Mouse (Mus musculus): ENCODE measurements around the gene Rbfox1. TPM values are rescaled to one million over a fixed set of nuclear protein-coding genes. Genes with fewer than 3 reads are reported as not detected.
A peak's percentile ranks its signal among the peaks of the same experiment; 100 is the strongest.

Rbfox1 gene
- polyA plus RNA-seq, 1 experiment from 2014 or later: 1.9 TPM

DNA sequence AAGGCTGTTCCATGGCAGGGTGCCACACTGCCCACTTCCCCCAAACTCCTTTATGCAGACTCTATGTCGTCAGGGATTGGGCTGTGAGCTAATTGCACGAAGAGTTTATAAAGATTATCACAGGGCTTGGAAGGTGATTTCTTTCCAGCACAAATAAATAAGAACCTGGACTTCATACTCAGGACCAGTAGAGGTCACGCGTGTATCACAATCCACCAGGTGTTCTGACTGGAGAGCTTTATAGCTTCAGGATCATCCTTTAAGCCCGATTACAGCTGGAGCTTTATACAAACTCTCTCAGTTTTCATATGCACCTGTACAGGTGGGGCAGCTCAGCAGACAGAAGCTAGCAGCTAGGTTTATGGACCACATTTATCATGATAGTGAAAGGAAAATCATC, 623.8 kb downstream of the Rbfox1 start:
- Histone ChIP-seq H3K4me2 (replicated peaks; ENCODE audit: low read depth) (no peak overlapping the region), H3K9me3 (ENCODE audit: control insufficient read depth, low read length) (no peaks in the 10 kb centered on the region), H3K27ac (replicated peaks) (no peak overlapping the region), H3K4me1 (replicated peaks; ENCODE audit: control insufficient read depth, insufficient read depth) (no peaks in the 10 kb centered on the region), H3K27me3 (ENCODE audit: control insufficient read depth, insufficient read depth, low read length) (no peaks in the 10 kb centered on the region), H3K4me3 (ENCODE audit: low read depth, low read length) (no peak overlapping the region), H3K9ac (ENCODE audit: low read length) (no peak overlapping the region), H3K36me3 (ENCODE audit: control insufficient read depth, insufficient read depth, low read length) (no peaks in the 10 kb centered on the region)
- TF ChIP-seq EP300 (optimal IDR thresholded peaks at IDR 0.05) (no peak), CTCF (IDR thresholded peaks at IDR 0.05; ENCODE audit: low read depth) (peak; percentile 52)
- no peak for ATAC-seq (ENCODE audit: low FRiP score, low TSS enrichment)
- WGBS: 49% methylated on average over 5 of the region's 5 CpGs
- no peak for DNase-seq (ENCODE audit: low spot score)

DNA sequence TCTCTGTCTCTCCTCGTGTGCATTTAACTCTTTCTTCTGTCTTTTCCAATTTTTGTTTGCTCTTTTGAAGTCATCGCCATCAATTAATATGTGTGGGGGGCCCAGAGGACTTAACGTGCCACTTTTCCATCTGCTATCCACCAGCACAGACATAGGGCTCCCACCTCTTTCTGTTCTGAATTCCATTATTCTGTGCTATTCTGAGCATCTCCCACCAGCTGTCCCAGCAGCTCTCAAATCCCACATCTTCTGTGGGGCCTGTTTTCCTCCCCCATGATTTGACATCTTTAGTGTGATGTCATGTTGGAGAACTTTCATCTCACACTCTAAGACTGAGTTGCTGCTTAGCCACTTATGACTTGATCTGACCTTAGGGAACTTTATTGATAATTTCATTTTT, 634.3 kb downstream of the Rbfox1 start:
- no peak overlapping the region for H3K27ac ChIP-seq (replicated peaks)
- TF ChIP-seq EP300 (optimal IDR thresholded peaks at IDR 0.05): no peak
- no peak for TF ChIP-seq CTCF (IDR thresholded peaks at IDR 0.05; ENCODE audit: low read depth)
- no peaks in the 10 kb centered on the region for H3K27me3 ChIP-seq (ENCODE audit: control insufficient read depth, insufficient read depth, low read length)
- 72% methylated on average over 3 of the region's 3 CpGs for WGBS
- H3K4me2 ChIP-seq (replicated peaks; ENCODE audit: low read depth): no peak overlapping the region
- no peaks in the 10 kb centered on the region for H3K36me3 ChIP-seq (ENCODE audit: control insufficient read depth, insufficient read depth, low read length)
- H3K9ac ChIP-seq (ENCODE audit: low read length): no peak overlapping the region
- no peaks in the 10 kb centered on the region for H3K9me3 ChIP-seq (ENCODE audit: control insufficient read depth, low read length)
- H3K4me3 ChIP-seq (ENCODE audit: low read depth, low read length): no peak overlapping the region
- H3K4me1 ChIP-seq (replicated peaks; ENCODE audit: control insufficient read depth, insufficient read depth): no peaks in the 10 kb centered on the region
- DNase-seq (ENCODE audit: low spot score) (no peak), ATAC-seq (ENCODE audit: low FRiP score, low TSS enrichment) (no peak)

DNA sequence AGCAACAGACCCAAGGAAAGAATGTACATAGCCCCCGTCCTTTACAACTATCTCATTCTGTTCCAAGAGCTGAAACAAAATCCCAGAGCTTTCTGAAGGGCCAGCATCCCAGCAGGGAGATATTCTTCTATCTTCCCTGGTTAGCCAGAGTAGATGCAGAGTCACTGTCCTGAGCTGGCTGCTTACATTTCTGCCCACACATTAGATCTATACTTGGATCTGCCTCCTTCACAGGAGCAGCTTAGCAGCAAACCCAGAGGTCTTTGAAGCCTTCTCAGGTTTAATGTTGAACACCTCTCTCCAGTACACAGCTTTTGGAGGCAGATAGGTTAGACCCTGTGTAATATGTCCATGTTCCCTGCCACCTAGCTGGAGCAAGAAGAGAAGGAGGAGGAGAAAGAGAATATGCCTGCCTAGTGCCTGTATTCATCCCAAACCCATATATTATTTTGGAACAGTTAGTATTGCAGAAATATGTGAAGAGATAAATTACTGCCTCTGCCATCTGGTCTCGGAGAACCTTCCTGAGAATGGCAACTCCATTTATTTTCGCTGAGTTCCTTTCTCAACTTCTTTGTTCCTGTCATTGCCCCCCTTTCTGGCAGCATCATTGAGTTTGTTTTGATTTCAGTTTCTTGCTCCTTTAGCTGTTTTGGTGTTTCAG, 640.5 kb downstream of the Rbfox1 start:
- 50% methylated on average over 3 of the region's 3 CpGs for WGBS
- ATAC-seq (ENCODE audit: low FRiP score, low TSS enrichment): no peak
- Histone ChIP-seq H3K27ac (replicated peaks) (no peak overlapping the region), H3K9ac (ENCODE audit: low read length) (no peak overlapping the region), H3K4me2 (replicated peaks; ENCODE audit: low read depth) (no peak overlapping the region), H3K4me1 (replicated peaks; ENCODE audit: control insufficient read depth, insufficient read depth) (no peaks in the 10 kb centered on the region), H3K4me3 (ENCODE audit: low read depth, low read length) (no peak overlapping the region), H3K27me3 (ENCODE audit: control insufficient read depth, insufficient read depth, low read length) (no peaks in the 10 kb centered on the region), H3K36me3 (ENCODE audit: control insufficient read depth, insufficient read depth, low read length) (no peaks in the 10 kb centered on the region), H3K9me3 (ENCODE audit: control insufficient read depth, low read length) (no peaks in the 10 kb centered on the region)
- TF ChIP-seq CTCF (IDR thresholded peaks at IDR 0.05; ENCODE audit: low read depth) (no peak), EP300 (optimal IDR thresholded peaks at IDR 0.05) (no peak)
- DNase-seq (ENCODE audit: low spot score): no peak

DNA sequence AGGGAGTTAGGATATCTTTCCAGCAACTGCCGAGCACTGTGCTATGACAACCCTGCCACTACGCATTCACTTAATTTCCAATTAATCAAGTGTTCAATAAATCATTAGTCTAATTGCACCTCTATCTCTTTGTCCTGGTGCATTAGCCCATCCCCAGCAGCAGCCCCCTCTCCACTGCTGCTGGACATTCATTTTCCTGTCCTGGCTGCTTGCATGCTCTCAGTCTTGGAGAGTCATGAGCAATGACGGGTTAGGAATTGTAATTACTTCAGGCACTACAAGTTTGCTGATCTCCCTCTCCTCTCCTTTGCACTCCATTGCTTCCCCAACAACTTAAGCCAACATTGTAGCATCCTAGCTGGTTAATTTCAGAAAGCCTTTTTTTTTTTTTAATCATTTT, 646.3 kb downstream of the Rbfox1 start:
- ATAC-seq (ENCODE audit: low FRiP score, low TSS enrichment): no peak
- 68% methylated on average over 3 of the region's 3 CpGs for WGBS

DNA sequence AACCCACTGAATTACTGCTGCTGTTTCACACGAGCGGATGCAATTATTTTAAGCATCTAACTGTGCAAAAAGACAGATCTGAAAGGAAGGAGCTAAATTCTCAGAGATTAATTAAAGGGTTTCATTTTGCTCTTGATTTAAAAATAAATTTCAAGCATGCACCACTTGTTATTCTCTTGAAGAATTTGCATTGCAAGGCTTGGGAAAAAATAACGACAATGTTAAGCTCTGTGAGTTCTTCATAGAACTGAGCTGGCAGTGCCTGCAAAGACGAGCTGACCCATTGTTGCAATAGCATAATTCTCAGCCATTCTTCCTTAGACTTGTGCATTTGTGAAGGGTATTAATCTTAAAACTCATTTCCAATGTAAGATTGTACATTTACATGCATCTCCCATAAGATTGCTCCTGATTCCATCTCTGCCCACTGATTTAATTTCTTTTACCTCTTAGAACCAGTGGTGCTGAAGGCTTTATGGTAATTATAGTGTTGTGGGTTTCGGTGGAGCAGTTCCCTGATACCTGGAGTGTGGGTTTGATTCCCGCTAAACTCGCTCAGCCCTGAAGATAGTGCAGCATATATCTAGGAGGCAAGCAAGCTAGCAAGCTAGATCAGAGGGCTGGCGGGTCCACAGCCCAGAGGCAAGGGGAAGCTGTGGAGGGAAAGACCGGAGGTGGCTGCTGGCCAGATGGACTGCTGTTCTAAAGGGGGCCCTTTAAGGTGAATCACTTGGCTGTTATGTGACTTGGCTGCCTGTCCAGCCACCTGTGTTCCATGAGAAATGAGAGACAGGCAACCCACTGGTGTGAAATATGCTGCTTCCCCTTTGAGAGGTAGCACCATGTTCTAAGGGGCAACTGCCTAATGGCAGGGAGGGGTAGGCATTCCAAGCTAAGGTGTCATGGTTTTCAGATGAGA, 647.2 kb downstream of the Rbfox1 start:
- no peak overlapping the region for H3K27ac ChIP-seq (replicated peaks)
- H3K27me3 ChIP-seq (ENCODE audit: control insufficient read depth, insufficient read depth, low read length): no peaks in the 10 kb centered on the region
- ATAC-seq (ENCODE audit: low FRiP score, low TSS enrichment): no peak
- WGBS: 71% methylated on average over 9 of the region's 9 CpGs
- TF ChIP-seq CTCF (IDR thresholded peaks at IDR 0.05; ENCODE audit: low read depth): no peak
- TF ChIP-seq EP300 (optimal IDR thresholded peaks at IDR 0.05): no peak
- no peaks in the 10 kb centered on the region for H3K9me3 ChIP-seq (ENCODE audit: control insufficient read depth, low read length)
- no peaks in the 10 kb centered on the region for H3K4me1 ChIP-seq (replicated peaks; ENCODE audit: control insufficient read depth, insufficient read depth)
- no peak overlapping the region for H3K4me3 ChIP-seq (ENCODE audit: low read depth, low read length)
- no peak overlapping the region for H3K9ac ChIP-seq (ENCODE audit: low read length)
- H3K4me2 ChIP-seq (replicated peaks; ENCODE audit: low read depth): no peak overlapping the region
- DNase-seq (ENCODE audit: low spot score): no peak
- H3K36me3 ChIP-seq (ENCODE audit: control insufficient read depth, insufficient read depth, low read length): no peaks in the 10 kb centered on the region

More for the DNA sequence above, 646.3 kb downstream of the Rbfox1 start:
- Histone ChIP-seq H3K9me3 (ENCODE audit: control insufficient read depth, low read length) (no peaks in the 10 kb centered on the region), H3K36me3 (ENCODE audit: control insufficient read depth, insufficient read depth, low read length) (no peaks in the 10 kb centered on the region), H3K4me3 (ENCODE audit: low read depth, low read length) (no peak overlapping the region), H3K27ac (replicated peaks) (no peak overlapping the region), H3K4me1 (replicated peaks; ENCODE audit: control insufficient read depth, insufficient read depth) (no peaks in the 10 kb centered on the region), H3K4me2 (replicated peaks; ENCODE audit: low read depth) (no peak overlapping the region), H3K9ac (ENCODE audit: low read length) (no peak overlapping the region), H3K27me3 (ENCODE audit: control insufficient read depth, insufficient read depth, low read length) (no peaks in the 10 kb centered on the region)
- no peak for TF ChIP-seq CTCF (IDR thresholded peaks at IDR 0.05; ENCODE audit: low read depth)
- no peak for TF ChIP-seq EP300 (optimal IDR thresholded peaks at IDR 0.05)
- DNase-seq (ENCODE audit: low spot score): no peak

DNA sequence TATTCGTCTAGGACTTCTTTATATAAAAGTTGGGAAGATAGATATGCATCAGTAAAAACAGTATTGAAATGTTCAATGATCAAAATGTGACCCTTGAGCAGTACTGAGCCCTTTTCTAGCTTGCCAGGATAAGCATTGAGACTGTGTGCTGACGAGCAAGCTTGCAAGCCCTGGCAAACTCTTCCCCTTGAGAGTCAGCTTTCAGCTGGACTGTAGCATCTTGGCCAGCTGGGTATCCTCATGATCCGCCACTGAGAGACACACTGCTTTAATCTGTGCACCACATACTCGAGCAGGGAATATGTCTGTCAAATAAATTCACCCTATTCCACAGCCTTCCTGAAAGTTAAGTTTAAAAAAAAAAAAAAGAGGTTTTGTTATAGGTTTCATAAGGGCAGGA, 670.6 kb downstream of the Rbfox1 start:
- TF ChIP-seq CTCF (IDR thresholded peaks at IDR 0.05; ENCODE audit: low read depth): no peak
- no peak for TF ChIP-seq EP300 (optimal IDR thresholded peaks at IDR 0.05)
- H3K4me3 ChIP-seq (ENCODE audit: low read depth, low read length): no peak overlapping the region
- no peak overlapping the region for H3K4me2 ChIP-seq (replicated peaks; ENCODE audit: low read depth)
- ATAC-seq (ENCODE audit: low FRiP score, low TSS enrichment): no peak
- no peaks in the 10 kb centered on the region for H3K27me3 ChIP-seq (ENCODE audit: control insufficient read depth, insufficient read depth, low read length)
- 38% methylated on average over 4 of the region's 4 CpGs for WGBS
- no peak overlapping the region for H3K27ac ChIP-seq (replicated peaks)
- no peaks in the 10 kb centered on the region for H3K36me3 ChIP-seq (ENCODE audit: control insufficient read depth, insufficient read depth, low read length)
- DNase-seq (ENCODE audit: low spot score): no peak
- no peaks in the 10 kb centered on the region for H3K9me3 ChIP-seq (ENCODE audit: control insufficient read depth, low read length)
- H3K4me1 ChIP-seq (replicated peaks; ENCODE audit: control insufficient read depth, insufficient read depth): no peaks in the 10 kb centered on the region
- H3K9ac ChIP-seq (ENCODE audit: low read length): no peak overlapping the region
